Mouse (Mus musculus): Measurements from ENCODE around the gene Ube2a.

DNA sequence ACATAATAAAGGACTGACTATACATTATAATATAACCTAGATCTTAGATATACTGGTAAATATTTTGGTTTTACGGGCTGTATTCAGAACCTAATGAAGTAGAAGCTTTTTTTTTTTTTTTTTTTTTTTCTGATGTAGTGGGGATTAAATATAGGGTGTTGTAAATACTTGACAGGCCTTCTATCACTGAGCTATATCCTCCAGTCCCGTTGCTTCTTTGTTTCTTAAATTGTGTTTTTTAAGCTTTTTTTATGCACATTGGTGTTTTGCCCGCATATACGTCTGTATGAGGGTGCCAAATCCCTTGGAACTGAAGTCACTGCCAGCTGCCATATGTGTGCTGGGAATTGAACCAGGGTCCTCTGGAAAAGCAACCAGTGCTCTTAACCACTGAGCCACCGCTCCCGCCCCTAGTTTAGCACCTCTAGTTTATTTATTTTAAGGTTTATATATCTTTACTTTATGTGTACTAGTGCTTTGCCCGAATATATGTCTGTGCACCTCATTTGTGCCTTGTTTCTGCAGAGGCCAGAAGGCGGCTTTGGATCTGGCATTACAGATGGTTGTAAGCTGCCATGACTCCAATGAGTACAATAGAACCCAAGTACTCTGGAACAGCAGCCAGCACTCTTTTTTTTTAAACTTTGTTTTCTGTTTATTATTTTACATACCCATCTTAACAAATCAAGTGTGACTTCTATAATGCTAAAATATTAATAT, 8.9 kb upstream of the Ube2a start:
- TF ChIP-seq CTCF (IDR thresholded peaks at IDR 0.05; ENCODE audit: control insufficient read depth, insufficient read depth, insufficient replicate concordance, low read depth, low read length) (no peak), POLR2A (IDR thresholded peaks at IDR 0.05; ENCODE audit: control insufficient read depth, low read depth, low read length) (no peak)
